Mouse (Mus musculus) Muller cell, postnatal 12 days (primary cell): ENCODE measurements around the gene 9230113P08Rik.
"Not testable (repeated sequence)": the region's sequence is repeated elsewhere in the genome, so short reads cannot be mapped to it uniquely, and the experiment has no call there.

Source experiments
- DNase-seq: peaks from one replicate; pipeline ENCODE4 v3.0.0-alpha.2; 2015; ENCODE audit errors: inconsistent ontology term

9230113P08Rik gene

DNA sequence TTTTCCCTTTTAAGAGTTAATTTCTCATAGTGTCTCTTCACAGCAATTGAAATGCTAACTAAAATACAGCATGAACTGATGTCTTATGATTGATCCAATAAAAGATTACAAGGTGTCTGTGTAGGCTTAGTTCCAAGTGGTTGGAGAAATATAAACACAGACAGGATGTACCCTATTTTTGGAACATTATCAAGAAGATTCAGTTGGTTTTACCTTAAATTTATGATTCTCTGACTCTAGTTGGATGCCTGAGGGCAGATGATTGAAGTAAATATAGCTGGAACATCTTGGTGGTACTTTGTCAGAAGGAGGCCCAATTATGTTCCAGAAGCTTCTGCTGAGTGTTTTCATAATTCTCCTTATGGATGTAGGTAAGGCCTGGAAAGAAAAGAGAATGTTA, at the start of gene 9230113P08Rik:
Gene 9230113P08Rik, plus strand, starts transcription at position 301 of the 400 bp plus-strand sequence.
- not testable (repeated sequence) for DNase-seq

DNA sequence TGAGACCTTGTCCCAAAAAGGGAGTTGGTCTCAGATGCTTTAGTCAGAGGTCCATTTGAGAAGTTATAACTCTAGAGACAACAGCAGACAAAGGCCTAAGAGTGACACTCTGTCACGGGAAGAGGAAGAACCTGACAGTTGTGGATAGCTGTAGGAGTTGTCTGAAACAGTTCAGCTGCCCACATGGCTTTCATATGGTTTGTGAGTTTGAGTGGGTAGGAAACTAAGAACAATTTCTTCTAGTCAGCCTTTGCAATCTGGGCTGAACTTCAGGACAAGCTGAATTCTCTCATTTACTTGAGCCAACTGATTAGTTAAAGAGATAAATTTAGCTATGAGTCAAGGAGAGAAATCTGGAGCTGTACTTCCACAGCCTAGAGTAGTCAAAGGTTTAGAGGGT, 15.1 kb upstream of the 9230113P08Rik start:
- not testable (repeated sequence) for DNase-seq

GRCm38 (mm10) chr9:35904494-35904893, 3.7 kb upstream of the 9230113P08Rik start:
- DNase-seq = no peak

- no peak for DNase-seq
Observed at GRCm38 (mm10) chr9:35930817-35931216, 22.6 kb downstream of the 9230113P08Rik start.
